Mouse (Mus musculus) intestine, postnatal 0 days (tissue): Measurements from ENCODE around the gene Hist1h4h. TPM values are rescaled to one million over a fixed set of nuclear protein-coding genes. Genes with fewer than 3 reads are reported as not detected.
A peak's percentile ranks its signal among the peaks of the same experiment; 100 is the strongest.

Experiments
- ATAC-seq: fragments of 200-750 bp; cut with Nextera tagmentation; 2 replicates; pipeline ENCODE4 v1.8.0; 2017; ENCODE audit warnings: mild to moderate bottlenecking, moderate TSS enrichment, moderate library complexity
- H3K27ac ChIP-seq: fragments of 300-500 bp; sonication (generic); 2 replicates; pipeline ENCODE4 v1.5.1; 2014; ENCODE audit warnings: mild to moderate bottlenecking, low read depth, low read length, moderate library complexity
- H3K27me3 ChIP-seq: fragments of 300-500 bp; sonication (generic); replicated peaks from 2 replicates; pipeline ENCODE4 v1.6.1; 2014; ENCODE audit warnings: low read length, mixed read lengths; ENCODE audit not compliant: control insufficient read depth, insufficient read depth
- H3K36me3 ChIP-seq: fragments of 300-500 bp; sonication (generic); 2 replicates; pipeline ENCODE4 v1.6.1; 2014; ENCODE audit warnings: mild to moderate bottlenecking, moderate library complexity; ENCODE audit not compliant: control insufficient read depth, insufficient read depth
- H3K4me1 ChIP-seq: fragments of 300-500 bp; sonication (generic); replicated peaks from 2 replicates; pipeline ENCODE4 v1.6.1; 2014; ENCODE audit warnings: antibody characterized with exemption, low read length, mixed read lengths; ENCODE audit not compliant: control insufficient read depth, insufficient read depth
- H3K4me2 ChIP-seq: fragments of 300-500 bp; sonication (generic); replicated peaks from 2 replicates; pipeline ENCODE4 v1.6.1; 2014; ENCODE audit warnings: low read depth, mild to moderate bottlenecking, moderate library complexity
- H3K4me3 ChIP-seq: fragments of 300-500 bp; sonication (generic); 2 replicates; pipeline ENCODE4 v1.5.1; 2014; ENCODE audit warnings: low read depth, low read length
- H3K9ac ChIP-seq: fragments of 300-500 bp; sonication (generic); 2 replicates; pipeline ENCODE4 v1.6.1; 2014; ENCODE audit warnings: mild to moderate bottlenecking, low read depth, low read length
- H3K9me3 ChIP-seq: fragments of 300-500 bp; sonication (generic); 2 replicates; pipeline ENCODE4 v1.6.1; 2016; ENCODE audit warnings: mixed run types; ENCODE audit not compliant: control insufficient read depth
- CTCF ChIP-seq: sonication (generic); IDR thresholded peaks from 2 replicates; pipeline ENCODE4 v1.5.1; 2016; ENCODE audit warnings: low read depth, mild to moderate bottlenecking, control low read depth, antibody characterized with exemption, moderate library complexity
- WGBS: fragments of 180-500 bp; shearing (Covaris S2); extraction: QIAGEN DNeasy Blood & Tissue Kit; methylation state at CpG from one replicate; pipeline ENCODE4 v1.1.7; 2014; 5-methylcytosine and 5-hydroxymethylcytosine counted together
- polyA plus RNA-seq: library from polyadenylated mRNA; unstranded; fragments of >200 nt; fragmentation: Nextera tagmentation; extraction: Ambion mirVana; gene quantifications from 2 replicates; pipeline ENCODE4 v1.2.1, GENCODE M21; 2015

The Hist1h4h gene
- polyA plus RNA-seq, 1 experiment from 2014 or later: 6.1 TPM

GRCm38 (mm10) chr13:23501511-23501910 lies 29.3 kb upstream of the Hist1h4h start:
- no peaks in the 10 kb centered on the region for H3K36me3 ChIP-seq
- H3K27ac ChIP-seq: no peak overlapping the region
- no peak overlapping the region for H3K4me3 ChIP-seq
- TF ChIP-seq CTCF: no peak
- H3K4me2 ChIP-seq: peak overlapping the region; percentile 6; the same call in 1 of the 2 replicates
- no peaks in the 10 kb centered on the region for H3K27me3 ChIP-seq
- 37% methylated on average over 5 of the region's 5 CpGs for WGBS
- peaks cover 5% of the 10 kb centered on the region; the same call in 1 of the 2 replicates for H3K4me1 ChIP-seq
- no peak overlapping the region for H3K9ac ChIP-seq
- H3K9me3 ChIP-seq: no peaks in the 10 kb centered on the region
- ATAC-seq: no peak

GRCm38 (mm10) chr13:23502031-23502567 lies 28.8 kb upstream of the Hist1h4h start:
- Histone ChIP-seq H3K36me3 (no peaks in the 10 kb centered on the region), H3K27ac (no peak overlapping the region), H3K9me3 (no peaks in the 10 kb centered on the region), H3K4me2 (0 out of 2 replicates have a peak overlapping the region, but pooled peaks have one; percentile 6), H3K4me1 (peaks cover 5% of the 10 kb centered on the region; the same call in 1 of the 2 replicates), H3K9ac (no peak overlapping the region), H3K4me3 (no peak overlapping the region), H3K27me3 (no peaks in the 10 kb centered on the region)
- ATAC-seq: no peak
- no peak for TF ChIP-seq CTCF
- 49% methylated on average over 9 of the region's 9 CpGs for WGBS

GRCm38 (mm10) chr13:23502916-23503315 lies 27.9 kb upstream of the Hist1h4h start:
- no peaks in the 10 kb centered on the region for H3K36me3 ChIP-seq
- H3K27ac ChIP-seq: no peak overlapping the region
- 68% methylated on average over 4 of the region's 4 CpGs for WGBS
- no peak overlapping the region for H3K4me2 ChIP-seq
- H3K4me3 ChIP-seq: no peak overlapping the region
- no peak for ATAC-seq
- H3K27me3 ChIP-seq: no peaks in the 10 kb centered on the region
- H3K9ac ChIP-seq: no peak overlapping the region
- no peaks in the 10 kb centered on the region for H3K9me3 ChIP-seq
- TF ChIP-seq CTCF: no peak
- 0 out of 2 replicates have a peak, but pooled peaks cover 5% of the 10 kb centered on the region for H3K4me1 ChIP-seq

GRCm38 (mm10) chr13:23503797-23504196 lies 27.1 kb upstream of the Hist1h4h start:
- no peaks in the 10 kb centered on the region for H3K36me3 ChIP-seq
- ATAC-seq: 0 out of 2 replicates have a peak, but pooled peaks have one; percentile 20
- no peak overlapping the region for H3K4me3 ChIP-seq
- no peaks in the 10 kb centered on the region for H3K27me3 ChIP-seq
- H3K4me2 ChIP-seq: no peak overlapping the region
- no peak overlapping the region for H3K9ac ChIP-seq
- no peaks in the 10 kb centered on the region for H3K9me3 ChIP-seq
- no peak for TF ChIP-seq CTCF
- no peak overlapping the region for H3K27ac ChIP-seq
- WGBS: 3% methylated on average over 9 of the region's 9 CpGs
- 0 out of 2 replicates have a peak, but pooled peaks cover 5% of the 10 kb centered on the region for H3K4me1 ChIP-seq

- H3K27me3 ChIP-seq: no peaks in the 10 kb centered on the region
- no peak for TF ChIP-seq CTCF
- H3K9ac ChIP-seq: no peak overlapping the region
- H3K4me2 ChIP-seq: peak overlapping the region; percentile 60
- H3K9me3 ChIP-seq: no peaks in the 10 kb centered on the region
- H3K36me3 ChIP-seq: no peaks in the 10 kb centered on the region
- peak overlapping the region; percentile 20 for H3K4me3 ChIP-seq
- no peak for ATAC-seq
- H3K27ac ChIP-seq: no peak overlapping the region
- 19% methylated on average over 14 of the region's 14 CpGs for WGBS
- 0 out of 2 replicates have a peak, but pooled peaks cover 5% of the 10 kb centered on the region for H3K4me1 ChIP-seq
Observed at GRCm38 (mm10) chr13:23505662-23506345, 25.0 kb upstream of the Hist1h4h start.

- Histone ChIP-seq H3K27ac (no peak overlapping the region), H3K4me2 (peak overlapping the region; percentile 60), H3K27me3 (no peaks in the 10 kb centered on the region), H3K4me1 (0 out of 2 replicates have a peak, but pooled peaks cover 5% of the 10 kb centered on the region), H3K4me3 (peak overlapping the region; percentile 20; the same call in 1 of the 2 replicates), H3K9me3 (no peaks in the 10 kb centered on the region), H3K9ac (no peak overlapping the region), H3K36me3 (no peaks in the 10 kb centered on the region)
- 17% methylated on average over 13 of the region's 13 CpGs for WGBS
- TF ChIP-seq CTCF: no peak
- no peak for ATAC-seq
Observed at GRCm38 (mm10) chr13:23506351-23506750, 24.5 kb upstream of the Hist1h4h start.
